Mouse (Mus musculus) MEL (cell line): ENCODE data around the gene Mettl23. TPM values are rescaled to one million over a fixed set of nuclear protein-coding genes. Genes with fewer than 3 reads are reported as not detected.

ENCODE experiments used
- DNase-seq: peaks from one replicate; pipeline ENCODE4 v3.0.0; 2011; ENCODE audit warnings: low read depth, low spot score
- H3K27ac ChIP-seq: 2 replicates; pipeline ENCODE4 v1.5.1; 2012; ENCODE audit warnings: low read depth, mild to moderate bottlenecking, control low read depth, low read length, moderate library complexity; ENCODE audit not compliant: control insufficient read depth
- H3K27me3 ChIP-seq, 2 experiments: fragments of 150-350 bp in 1 of 2; sonication (generic) in 1 of 2; 2 replicates each; pipeline ENCODE4 v1.6.1; 2012; ENCODE audit warnings: low read length in 2 of 2, mild to moderate bottlenecking in 2 of 2, improper control_type of control experiment in 1 of 2, moderate library complexity in 1 of 2; ENCODE audit not compliant: insufficient read depth in 2 of 2, control insufficient read depth in 1 of 2
- H3K36me3 ChIP-seq, 2 experiments: 2 replicates each; pipeline ENCODE4 v1.6.1; 2012 to 2014; ENCODE audit warnings: low read length in 2 of 2, improper control_type of control experiment in 1 of 2, inconsistent platforms in 1 of 2, mild to moderate bottlenecking in 1 of 2; ENCODE audit not compliant: insufficient read depth in 2 of 2, control insufficient read depth in 1 of 2
- H3K4me1 ChIP-seq, 2 experiments: fragments of 150-350 bp in 1 of 2; sonication (generic) in 1 of 2; 2 replicates each; pipeline ENCODE4 v1.6.1; 2012; ENCODE audit warnings: low read length in 2 of 2, improper control_type of control experiment in 1 of 2, mild to moderate bottlenecking in 1 of 2; ENCODE audit not compliant: insufficient read depth in 2 of 2, control insufficient read depth in 1 of 2
- H3K4me3 ChIP-seq, 2 experiments: fragments of 150-350 bp in 1 of 2; sonication (generic) in 1 of 2; 2 replicates each; pipeline ENCODE4 v1.5.1; 2012; ENCODE audit warnings: low read depth in 2 of 2, low read length in 2 of 2, mild to moderate bottlenecking in 2 of 2, moderate library complexity in 2 of 2, control low read depth in 1 of 2, improper control_type of control experiment in 1 of 2; ENCODE audit not compliant: control insufficient read depth in 1 of 2, insufficient read depth in 1 of 2
- H3K79me2 ChIP-seq: 2 replicates; pipeline ENCODE4 v1.6.1; 2012; ENCODE audit warnings: mild to moderate bottlenecking, low read length, moderate library complexity; ENCODE audit not compliant: control insufficient read depth, poor library complexity, insufficient read depth
- H3K9ac ChIP-seq: 2 replicates; pipeline ENCODE4 v1.6.1; 2012; ENCODE audit warnings: low read depth, mild to moderate bottlenecking, control low read depth, low read length, moderate library complexity; ENCODE audit not compliant: control insufficient read depth, poor library complexity, severe bottlenecking
- H3K9me3 ChIP-seq: fragments of 150-350 bp; sonication (generic); replicated peaks from 2 replicates; pipeline ENCODE4 v1.6.1; 2012; ENCODE audit warnings: mild to moderate bottlenecking, low read length, improper control_type of control experiment, moderate library complexity; ENCODE audit not compliant: insufficient read depth
- CHD1 ChIP-seq: IDR thresholded peaks from 2 replicates; pipeline ENCODE4 v1.6.1; 2012; ENCODE audit warnings: low read depth, mild to moderate bottlenecking, inconsistent platforms, low read length, improper control_type of control experiment
- ETS1 ChIP-seq: IDR thresholded peaks from 2 replicates; pipeline ENCODE4 v1.6.1; 2012; ENCODE audit warnings: low read depth, mild to moderate bottlenecking, inconsistent platforms, low read length, improper control_type of control experiment, moderate library complexity
- GATA1 ChIP-seq: IDR thresholded peaks from 2 replicates; pipeline ENCODE4 v1.6.1; 2011; ENCODE audit warnings: low read depth, low read length, improper control_type of control experiment
- JUND ChIP-seq: IDR thresholded peaks from 2 replicates; pipeline ENCODE4 v1.6.1; 2011; ENCODE audit warnings: low read depth, mild to moderate bottlenecking, improper control_type of control experiment, low read length
- MAX ChIP-seq: IDR thresholded peaks from 2 replicates; pipeline ENCODE4 v1.6.1; 2011; ENCODE audit warnings: low read length, improper control_type of control experiment
- MAZ ChIP-seq: IDR thresholded peaks from 2 replicates; pipeline ENCODE4 v1.6.1; 2012; ENCODE audit warnings: low read depth, mild to moderate bottlenecking, inconsistent platforms, low read length, improper control_type of control experiment
- MEF2A ChIP-seq: IDR thresholded peaks from 2 replicates; pipeline ENCODE4 v1.6.1; 2014; ENCODE audit warnings: low read depth, mild to moderate bottlenecking, inconsistent platforms, low read length, improper control_type of control experiment; ENCODE audit not compliant: poor library complexity, insufficient replicate concordance, severe bottlenecking; ENCODE audit errors: extremely low read depth
- MXI1 ChIP-seq: IDR thresholded peaks from 2 replicates; pipeline ENCODE4 v1.6.1; 2011; ENCODE audit warnings: mild to moderate bottlenecking, low read depth, low read length, improper control_type of control experiment
- MYC ChIP-seq: IDR thresholded peaks from 2 replicates; pipeline ENCODE4 v1.6.1; 2011; ENCODE audit warnings: low read depth, mild to moderate bottlenecking, low read length, improper control_type of control experiment, moderate library complexity
- POLR2A ChIP-seq, 2 experiments: IDR thresholded peaks; 2 replicates each; pipeline ENCODE4 v1.6.1; 2011 to 2012; ENCODE audit warnings: low read length in 2 of 2, mild to moderate bottlenecking in 2 of 2, control low read depth in 1 of 2, improper control_type of control experiment in 1 of 2, low read depth in 1 of 2, moderate library complexity in 1 of 2; ENCODE audit not compliant: control insufficient read depth in 1 of 2, insufficient read depth in 1 of 2, poor library complexity in 1 of 2
- POLR2AphosphoS2 ChIP-seq: IDR thresholded peaks from 2 replicates; pipeline ENCODE4 v1.6.1; 2011; ENCODE audit warnings: low read length, improper control_type of control experiment
- POLR2AphosphoS5 ChIP-seq: IDR thresholded peaks from 2 replicates; pipeline ENCODE4 v1.6.1; 2012; ENCODE audit warnings: low read depth, borderline replicate concordance, mild to moderate bottlenecking, inconsistent platforms, low read length, moderate library complexity, mixed read lengths
- SIN3A ChIP-seq: IDR thresholded peaks from 2 replicates; pipeline ENCODE4 v1.6.1; 2012; ENCODE audit warnings: low read length, improper control_type of control experiment, inconsistent platforms
- SMC3 ChIP-seq: IDR thresholded peaks from 2 replicates; pipeline ENCODE4 v1.6.1; 2011; ENCODE audit warnings: low read depth, low read length, improper control_type of control experiment
- TBP ChIP-seq: IDR thresholded peaks from 2 replicates; pipeline ENCODE4 v1.8.0; 2011; ENCODE audit warnings: low read depth, low read length, improper control_type of control experiment
- UBTF ChIP-seq: IDR thresholded peaks from 2 replicates; pipeline ENCODE4 v1.6.1; 2012; ENCODE audit warnings: low read depth, mild to moderate bottlenecking, inconsistent platforms, low read length, improper control_type of control experiment, moderate library complexity, borderline replicate concordance; ENCODE audit not compliant: insufficient read depth
- USF1 ChIP-seq: IDR thresholded peaks from 2 replicates; pipeline ENCODE4 v1.6.1; 2014; ENCODE audit warnings: low read depth, mild to moderate bottlenecking, inconsistent platforms, low read length, improper control_type of control experiment, moderate library complexity
- ZC3H11A ChIP-seq: IDR thresholded peaks from 2 replicates; pipeline ENCODE4 v1.6.1; 2012; ENCODE audit warnings: low read depth, mild to moderate bottlenecking, inconsistent platforms, low read length, improper control_type of control experiment
- ZMIZ1 ChIP-seq: IDR thresholded peaks from 2 replicates; pipeline ENCODE4 v1.6.1; 2012; ENCODE audit warnings: low read depth, mild to moderate bottlenecking, inconsistent platforms, low read length, improper control_type of control experiment, moderate library complexity
- polyA plus RNA-seq, 2 experiments: library from polyadenylated mRNA; stranded (reverse) in 1 of 2; unstranded in 1 of 2; fragments of >175 nt in 1 of 2; fragments of >200 nt in 1 of 2; gene quantifications; 2 replicates each; pipeline versions ENCODE4 v1.2.1 to v1.2.4; 2012; ENCODE audit warnings: low replicate concordance in 2 of 2, low read depth in 1 of 2; ENCODE audit not compliant: insufficient read length in 2 of 2, insufficient read depth in 1 of 2, missing spikeins in 1 of 2
- total RNA-seq: library from RNA; depleted of rRNA; stranded (reverse); fragments of 300-350 nt; gene quantifications from 2 replicates; pipeline ENCODE4 v1.2.3, GENCODE M21; 2012

The Mettl23 gene
- total and polyA plus RNA-seq, 3 experiments: 58.5 to 69.9 TPM; not detected in 1

DNA sequence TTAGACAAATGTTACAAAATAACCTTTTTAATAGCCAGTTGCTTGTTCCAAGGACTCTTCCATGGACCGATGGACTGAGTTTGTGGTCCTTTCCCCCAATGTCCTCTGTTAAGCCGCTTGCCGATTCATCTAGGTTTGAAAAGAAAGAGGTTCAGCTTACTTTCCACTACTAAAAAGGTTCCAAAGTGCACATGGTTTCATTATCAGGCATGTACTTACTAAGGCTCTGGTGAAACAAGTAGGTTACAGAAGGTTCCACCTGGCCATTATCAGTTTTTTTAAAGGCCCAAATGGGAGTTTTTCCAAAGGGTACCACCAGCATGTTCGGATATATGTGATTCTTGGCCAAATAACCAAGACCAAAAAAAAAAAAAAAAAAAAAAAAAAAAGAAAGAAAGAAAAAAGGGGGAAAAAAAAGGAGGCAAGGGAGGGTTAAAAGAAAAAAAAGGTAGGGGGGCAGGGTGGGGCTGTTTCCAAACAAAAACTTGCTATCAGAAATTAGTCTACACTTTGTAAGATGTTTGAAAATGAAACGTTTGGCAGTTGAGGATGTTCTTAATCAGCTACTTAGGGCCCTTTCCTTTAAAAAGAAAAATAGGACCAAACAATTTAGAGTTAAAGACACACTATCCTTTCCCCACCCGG lies 7.9 kb downstream of the Mettl23 start (continued):
- TF ChIP-seq MAZ: peak; percentile 21; the same call in 1 of the 2 replicates
- no peak for TF ChIP-seq UBTF
- TF ChIP-seq POLR2AphosphoS2: no peak

DNA sequence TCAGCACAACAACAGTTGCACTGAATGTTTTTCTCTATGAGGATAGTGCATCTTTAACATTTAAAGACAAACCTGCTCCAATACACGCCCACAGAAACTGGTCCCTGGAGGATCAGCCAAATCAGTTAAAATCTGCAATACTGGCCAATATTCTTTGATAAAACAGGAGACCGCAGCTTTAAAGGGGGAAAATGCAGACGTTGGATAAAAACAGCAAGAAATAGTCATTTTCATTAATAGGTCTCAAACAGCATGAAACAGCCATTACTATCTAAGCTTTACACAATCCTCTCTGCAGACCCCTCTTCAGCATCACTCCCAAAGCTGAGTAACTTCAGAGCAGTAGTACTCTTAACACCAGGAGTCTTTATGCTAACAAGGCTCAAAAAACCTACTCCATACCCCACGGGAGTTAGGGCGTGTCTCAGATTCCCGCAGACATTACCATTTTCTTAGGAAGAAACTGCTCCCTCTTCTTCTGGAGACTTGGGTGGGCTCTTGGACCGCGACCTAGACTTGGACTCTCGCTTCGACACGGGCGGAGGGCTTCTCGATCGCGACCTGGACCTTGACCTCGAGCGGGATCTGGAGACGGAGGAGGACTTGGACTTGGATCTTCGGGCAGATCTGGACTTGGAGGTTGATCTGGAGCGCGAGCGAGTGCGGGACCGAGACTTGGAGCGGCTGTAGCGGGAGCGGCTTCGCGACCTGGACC lies 8.7 kb downstream of the Mettl23 start:
- H3K4me1 ChIP-seq: peaks cover 6 to 11% of the 10 kb centered on the region in 2 experiments
- H3K79me2 ChIP-seq: peaks cover 51% of the 10 kb centered on the region
- H3K9ac ChIP-seq: peak overlapping the region; percentile 100
- peak overlapping the region; percentile 75 for H3K27ac ChIP-seq
- 0 out of 2 replicates have a peak, but pooled peaks have one; percentile 12 for TF ChIP-seq TBP
- TF ChIP-seq MYC: 0 out of 2 replicates have a peak, but pooled peaks have one; percentile 10
- peak; percentile 20; the same call in 1 of the 2 replicates for TF ChIP-seq CHD1
- TF ChIP-seq ETS1: no peak
- no peak for TF ChIP-seq SMC3
- TF ChIP-seq GATA1: no peak
- TF ChIP-seq SIN3A: peak; percentile 25
- TF ChIP-seq MAZ: 0 out of 2 replicates have a peak, but pooled peaks have one; percentile 2
- TF ChIP-seq POLR2A (IDR thresholded peaks at IDR 0.05; ENCODE audit: control insufficient read depth in 1 of 2, insufficient read depth in 1 of 2, low read depth in 1 of 2, low read length in 2 of 2, poor library complexity in 1 of 2): peak in 1 of 2 experiments; percentile 26; a peak in 1 of 4 replicates
- H3K9me3 ChIP-seq: no peaks in the 10 kb centered on the region
- peaks cover 21 to 40% of the 10 kb centered on the region in 2 experiments for H3K36me3 ChIP-seq
- peak overlapping the region; percentile 91 to 100 for H3K4me3 ChIP-seq
- H3K27me3 ChIP-seq: no peaks in the 10 kb centered on the region
- DNase-seq: peak; percentile 75

DNA sequence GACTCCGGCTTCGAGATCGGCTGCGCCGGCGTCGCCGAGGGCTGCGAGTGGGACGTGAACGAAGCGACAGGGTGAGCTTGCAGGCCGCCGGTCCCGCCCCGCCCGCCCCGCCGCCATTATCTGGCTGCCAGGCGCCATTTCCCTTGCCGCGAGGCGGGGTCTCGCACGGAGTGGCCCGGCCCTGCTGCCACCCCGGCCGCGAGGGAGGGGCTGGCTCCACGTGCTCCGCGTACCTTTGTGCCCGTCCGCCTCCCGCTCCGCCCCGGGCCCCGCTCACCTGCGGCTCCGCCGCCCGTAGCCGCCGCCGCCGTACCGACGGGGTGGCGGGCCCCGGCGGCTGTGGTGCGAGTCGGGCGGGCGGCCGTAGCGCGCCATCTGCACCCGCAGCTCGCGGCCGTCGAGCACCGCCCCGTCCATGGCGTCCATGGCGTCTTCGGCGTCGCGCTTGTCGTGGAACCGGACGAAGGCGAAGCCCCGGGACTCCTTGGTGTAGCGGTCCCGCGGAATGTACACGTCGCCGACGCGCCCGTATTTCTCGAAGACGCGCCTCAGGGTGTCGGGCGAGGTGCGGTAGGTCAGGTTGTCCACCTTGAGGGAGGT lies 9.3 kb downstream of the Mettl23 start, which contains the start of gene Mfsd11:
Gene Mfsd11, plus strand, starts transcription at position 150 of the 600 bp plus-strand sequence.
- H3K4me3 ChIP-seq: peak within 1 kb of the TSS; percentile 91 to 100
- TF ChIP-seq JUND (no peak), CHD1 (0 out of 2 replicates have a peak, but pooled peaks have one; percentile 5), ZC3H11A (0 out of 2 replicates have a peak, but pooled peaks have one; percentile 10), TBP (no peak), ZMIZ1 (peak; percentile 60; the same call in 1 of the 2 replicates), POLR2AphosphoS5 (peak; percentile 98; the same call in 1 of the 2 replicates), USF1 (peak; percentile 57; the same call in 1 of the 2 replicates), MAX (peak; percentile 84), MAZ (peak; percentile 66), MYC (0 out of 2 replicates have a peak, but pooled peaks have one; percentile 3), MEF2A (no peak), ETS1 (no peak), SIN3A (no peak), MXI1 (peak; percentile 88), SMC3 (peak; percentile 6; the same call in 1 of the 2 replicates), UBTF (no peak)
- H3K9me3 ChIP-seq: no peaks in the 10 kb centered on the region
- H3K79me2 ChIP-seq: peaks cover 49% of the 10 kb centered on the region
- peak within 1 kb of the TSS; percentile 100 for H3K27ac ChIP-seq
- peak within 1 kb of the TSS; percentile 100 for H3K9ac ChIP-seq
- DNase-seq: no peak
- peaks cover 21 to 38% of the 10 kb centered on the region in 2 experiments for H3K36me3 ChIP-seq
- H3K27me3 ChIP-seq: no peaks in the 10 kb centered on the region
- H3K4me1 ChIP-seq: peaks cover 8 to 9% of the 10 kb centered on the region in 2 experiments
